Mouse (Mus musculus): ENCODE data around the gene Rbfox2. TPM values are rescaled to one million over a fixed set of nuclear protein-coding genes. Genes with fewer than 3 reads are reported as not detected.
"Not testable (repeated sequence)": the region's sequence is repeated elsewhere in the genome, so short reads cannot be mapped to it uniquely, and the experiment has no call there.

The Rbfox2 gene
- polyA plus RNA-seq, 1 experiment from 2014 or later, result 159 TPM

DNA sequence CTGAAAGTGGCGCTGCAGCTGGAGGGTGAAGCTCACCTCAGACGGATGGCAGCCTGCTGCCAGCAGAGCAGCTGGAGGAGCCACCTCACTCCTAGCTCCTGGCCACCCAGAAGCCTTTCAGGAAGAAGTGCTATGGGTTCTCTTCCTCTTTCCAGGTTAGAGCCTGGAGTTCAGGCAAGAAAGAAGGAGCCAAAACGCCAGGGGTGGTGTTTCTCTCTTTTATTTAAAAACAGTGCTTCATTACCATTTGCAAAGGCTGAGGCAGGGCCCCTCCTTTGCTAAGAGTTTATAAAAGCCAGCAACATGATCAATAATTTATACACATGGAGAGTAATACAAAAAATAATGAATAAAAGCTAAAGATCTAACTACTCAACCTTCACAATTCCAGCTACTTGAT is 228.0 kb downstream of the Rbfox2 start:
- whole genome bisulfite sequencing, result 72% methylated on average over 3 of the region's 3 CpGs
- H3K9ac ChIP-seq, result no peak overlapping the region
- peaks cover 3% of the 10 kb centered on the region; the same call in 1 of the 2 replicates for H3K4me1 ChIP-seq
- H3K4me3 ChIP-seq, result no peak overlapping the region
- no peak for ATAC-seq (ENCODE audit: low FRiP score, low read depth)
- no peak overlapping the region for H3K27ac ChIP-seq
- H3K27me3 ChIP-seq (replicated peaks), result no peaks in the 10 kb centered on the region
- H3K4me2 ChIP-seq (replicated peaks), result no peak overlapping the region
- H3K9me3 ChIP-seq, result no peaks in the 10 kb centered on the region
- peaks cover 72% of the 10 kb centered on the region for H3K36me3 ChIP-seq

DNA sequence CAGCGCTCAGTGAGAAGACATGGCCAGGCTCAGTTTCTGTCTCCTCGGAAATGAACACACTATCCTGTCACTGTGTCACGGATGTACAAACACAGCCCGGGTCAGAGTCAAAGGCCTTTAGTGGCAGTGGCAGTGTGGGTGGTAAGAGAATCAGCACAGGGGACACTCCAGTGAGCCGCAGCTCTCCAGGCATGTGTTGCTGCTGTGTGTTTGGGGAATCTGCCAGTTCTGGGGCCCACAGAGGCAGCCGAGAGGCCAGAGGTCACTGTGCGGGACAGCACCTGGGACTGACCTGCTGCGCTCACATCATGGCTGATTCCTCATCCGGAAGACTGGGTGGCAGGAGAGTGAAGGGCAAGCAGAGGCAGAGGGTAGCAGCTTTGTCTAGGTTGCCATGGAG is 228.9 kb downstream of the Rbfox2 start:
- Histone ChIP-seq H3K27ac (no peak overlapping the region), H3K9me3 (no peaks in the 10 kb centered on the region), H3K4me1 (peaks cover 3% of the 10 kb centered on the region; the same call in 1 of the 2 replicates), H3K4me2 (replicated peaks) (no peak overlapping the region), H3K9ac (no peak overlapping the region), H3K27me3 (replicated peaks) (no peaks in the 10 kb centered on the region), H3K4me3 (no peak overlapping the region), H3K36me3 (peaks cover 66% of the 10 kb centered on the region)
- no peak for ATAC-seq (ENCODE audit: low FRiP score, low read depth)
- 92% methylated on average over 9 of the region's 9 CpGs for WGBS

DNA sequence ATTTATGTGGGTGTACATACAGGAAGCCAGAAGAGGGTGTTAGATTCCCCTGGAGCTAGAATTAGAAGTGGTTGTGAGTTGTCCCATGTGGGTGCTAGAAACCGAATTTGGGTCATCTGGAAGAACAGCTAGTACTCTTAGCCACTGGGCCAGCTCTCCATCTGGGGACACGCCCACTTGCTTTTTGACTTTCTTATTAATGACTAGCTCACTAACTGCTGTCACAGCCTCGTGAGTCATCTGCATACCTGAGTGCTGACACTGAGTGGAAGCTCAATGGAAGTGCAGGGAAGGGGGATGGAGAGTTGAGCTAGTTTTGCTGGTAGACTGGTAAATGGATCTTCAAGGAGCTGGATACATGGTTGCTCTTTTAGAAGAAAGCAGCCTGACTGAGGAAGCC is 230.3 kb downstream of the Rbfox2 start:
- Histone ChIP-seq H3K4me2 (replicated peaks) (no peak overlapping the region), H3K36me3 (peaks cover 53% of the 10 kb centered on the region), H3K9me3 (no peaks in the 10 kb centered on the region), H3K27me3 (replicated peaks) (no peaks in the 10 kb centered on the region), H3K4me3 (no peak overlapping the region), H3K4me1 (peaks cover 3% of the 10 kb centered on the region; the same call in 1 of the 2 replicates), H3K27ac (no peak overlapping the region), H3K9ac (no peak overlapping the region)
- WGBS, result 84% methylated on average over 3 of the region's 3 CpGs
- ATAC-seq (ENCODE audit: low FRiP score, low read depth), result no peak

DNA sequence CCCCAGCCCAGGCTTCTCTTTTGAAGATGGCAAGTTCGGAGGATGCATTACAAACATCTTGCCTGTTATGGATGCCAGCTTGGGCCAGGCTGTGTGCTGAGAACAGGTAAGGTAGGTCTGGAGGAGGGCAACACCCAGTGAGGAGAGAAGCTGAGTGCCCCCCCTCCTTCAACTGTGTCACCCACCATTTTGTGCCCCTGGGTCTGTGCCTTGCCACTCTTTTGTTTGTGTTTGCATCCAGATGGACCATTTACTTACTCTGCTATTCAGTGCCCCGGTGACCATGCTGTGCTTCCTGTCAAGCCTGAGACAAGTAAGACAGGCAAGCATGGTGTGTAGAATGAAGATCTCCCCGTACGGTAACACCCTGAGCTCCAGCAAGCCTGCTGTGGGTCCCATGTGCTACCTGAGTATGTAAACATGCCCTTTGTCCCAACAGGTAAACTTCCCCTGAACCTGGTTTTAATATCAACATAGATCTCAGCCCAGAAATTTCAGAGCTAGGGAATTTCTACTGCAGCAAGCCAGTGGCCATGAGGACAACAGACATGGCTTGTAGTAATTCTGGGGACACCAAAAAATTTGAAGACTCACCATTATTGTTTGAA is 234.1 kb downstream of the Rbfox2 start:
- no peaks in the 10 kb centered on the region for H3K27me3 ChIP-seq (replicated peaks)
- H3K4me3 ChIP-seq, result no peak overlapping the region
- no peak overlapping the region for H3K27ac ChIP-seq
- no peaks in the 10 kb centered on the region for H3K4me1 ChIP-seq
- WGBS, result 78% methylated on average over 4 of the region's 4 CpGs
- H3K9me3 ChIP-seq, result no peaks in the 10 kb centered on the region
- H3K9ac ChIP-seq, result no peak overlapping the region
- peaks cover 19% of the 10 kb centered on the region for H3K36me3 ChIP-seq
- H3K4me2 ChIP-seq (replicated peaks), result no peak overlapping the region
- no peak for ATAC-seq (ENCODE audit: low FRiP score, low read depth)

DNA sequence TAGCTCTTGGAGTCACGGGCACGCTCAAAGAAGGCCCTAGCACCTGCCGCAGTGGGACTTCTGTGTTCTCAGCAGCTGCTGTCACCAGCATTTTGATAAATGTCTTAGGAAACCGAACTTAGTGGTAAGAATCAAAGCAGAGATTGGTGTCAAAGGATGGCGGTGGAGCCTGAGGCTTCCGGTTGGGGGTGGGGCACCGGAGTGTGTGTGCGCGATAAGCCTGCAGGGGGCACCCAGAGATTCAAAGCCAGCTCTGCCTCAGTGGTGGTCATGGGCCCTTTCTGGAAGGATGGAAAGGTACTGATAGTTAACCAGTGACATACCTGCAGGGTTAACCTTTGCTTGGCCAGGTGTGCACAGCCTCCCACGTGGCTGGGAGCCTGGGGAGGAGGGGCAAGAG is 235.3 kb downstream of the Rbfox2 start:
- Histone ChIP-seq H3K27me3 (replicated peaks) (no peaks in the 10 kb centered on the region), H3K9ac (no peak overlapping the region), H3K9me3 (no peaks in the 10 kb centered on the region), H3K4me1 (no peaks in the 10 kb centered on the region), H3K27ac (no peak overlapping the region), H3K36me3 (peaks cover 8% of the 10 kb centered on the region), H3K4me3 (no peak overlapping the region), H3K4me2 (replicated peaks) (peak overlapping the region; percentile 10; the same call in 1 of the 2 replicates)
- 22% methylated on average over 10 of the region's 10 CpGs for WGBS
- no peak for ATAC-seq (ENCODE audit: low FRiP score, low read depth)

DNA sequence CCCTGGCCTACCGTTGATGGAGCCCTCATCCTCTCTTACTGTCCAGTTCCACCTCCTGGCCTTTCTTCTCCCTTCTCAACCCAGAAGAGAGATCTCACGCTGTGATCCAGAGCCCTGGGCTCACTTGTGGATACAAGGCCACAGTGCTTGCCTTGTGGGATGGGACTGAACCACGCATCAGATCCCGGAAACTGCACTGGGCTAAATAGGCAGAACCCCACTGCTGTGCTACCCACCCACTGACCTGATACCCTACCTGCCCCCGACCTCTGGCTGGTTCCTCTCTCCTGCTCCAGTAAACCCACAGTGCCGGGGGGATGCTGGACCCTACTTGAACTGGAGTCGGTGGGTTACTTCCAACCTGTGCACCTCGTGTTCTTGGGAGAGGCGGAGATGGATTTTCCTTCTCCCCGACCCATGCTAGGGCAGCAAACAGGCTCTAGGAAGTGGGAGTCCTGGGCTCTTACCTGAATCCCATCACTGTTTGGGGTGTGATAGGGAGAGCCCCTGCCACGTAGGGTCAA is 236.0 kb downstream of the Rbfox2 start:
- Histone ChIP-seq H3K27ac (no peak overlapping the region), H3K4me3 (no peak overlapping the region), H3K36me3 (peaks cover 2% of the 10 kb centered on the region; the same call in 1 of the 2 replicates), H3K9ac (no peak overlapping the region), H3K9me3 (no peaks in the 10 kb centered on the region), H3K4me1 (no peaks in the 10 kb centered on the region), H3K27me3 (replicated peaks) (no peaks in the 10 kb centered on the region), H3K4me2 (replicated peaks) (no peak overlapping the region)
- 88% methylated on average over 11 of the region's 11 CpGs for WGBS
- ATAC-seq (ENCODE audit: low FRiP score, low read depth), result no peak

DNA sequence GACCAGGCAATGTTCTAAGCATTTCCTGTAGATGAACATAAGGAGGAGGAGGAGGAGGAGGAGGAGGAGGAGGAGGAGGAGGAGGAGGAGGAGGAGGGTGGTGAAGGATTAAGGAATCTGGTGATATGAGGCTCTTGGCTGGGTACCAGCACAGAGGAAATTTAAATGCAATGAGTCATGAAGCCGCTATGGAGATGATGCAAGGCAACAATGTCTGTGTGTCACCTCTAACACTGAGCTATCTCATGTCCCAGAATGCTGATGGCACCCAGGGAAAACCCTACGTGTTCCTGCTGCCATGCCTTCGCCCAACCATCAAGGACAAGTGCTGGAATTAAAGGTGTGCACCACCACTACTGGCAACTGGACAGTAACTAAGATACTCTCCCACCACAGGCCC is 237.8 kb downstream of the Rbfox2 start:
- Histone ChIP-seq H3K4me3 (no peak overlapping the region), H3K36me3 (no peaks in the 10 kb centered on the region), H3K9me3 (no peaks in the 10 kb centered on the region), H3K27ac (no peak overlapping the region), H3K9ac (no peak overlapping the region), H3K4me1 (no peaks in the 10 kb centered on the region), H3K27me3 (replicated peaks) (no peaks in the 10 kb centered on the region), H3K4me2 (replicated peaks) (no peak overlapping the region)
- ATAC-seq (ENCODE audit: low FRiP score, low read depth), result no peak
- WGBS, result 93% methylated on average over 3 of the region's 3 CpGs

DNA sequence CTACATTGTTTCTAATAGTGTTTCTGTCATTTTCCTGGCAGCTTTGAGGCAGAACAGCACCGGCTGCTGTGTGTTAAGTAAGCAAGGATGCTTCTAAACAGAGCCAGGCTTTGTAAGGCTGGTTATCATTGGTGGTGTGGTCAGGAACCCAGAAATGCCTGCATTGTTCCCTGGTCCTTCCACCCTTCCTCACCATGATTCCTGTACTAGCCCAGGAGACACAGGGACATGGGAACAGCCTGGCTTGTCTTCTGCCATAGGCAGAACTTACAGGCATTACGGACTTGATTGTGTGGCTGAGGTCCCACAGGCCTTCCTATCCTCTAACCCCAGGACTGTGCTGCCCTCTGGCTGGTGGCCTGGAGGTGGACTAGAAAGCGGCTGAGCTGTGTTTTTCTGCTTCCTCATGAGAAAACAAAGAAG is 238.4 kb downstream of the Rbfox2 start:
- H3K9ac ChIP-seq, result no peak overlapping the region
- ATAC-seq (ENCODE audit: low FRiP score, low read depth), result no peak
- no peaks in the 10 kb centered on the region for H3K4me1 ChIP-seq
- no peak overlapping the region for H3K4me3 ChIP-seq
- WGBS, result 73% methylated on average over 3 of the region's 3 CpGs
- no peak overlapping the region for H3K27ac ChIP-seq
- no peaks in the 10 kb centered on the region for H3K36me3 ChIP-seq
- no peaks in the 10 kb centered on the region for H3K9me3 ChIP-seq
- no peaks in the 10 kb centered on the region for H3K27me3 ChIP-seq (replicated peaks)
- H3K4me2 ChIP-seq (replicated peaks), result no peak overlapping the region

DNA sequence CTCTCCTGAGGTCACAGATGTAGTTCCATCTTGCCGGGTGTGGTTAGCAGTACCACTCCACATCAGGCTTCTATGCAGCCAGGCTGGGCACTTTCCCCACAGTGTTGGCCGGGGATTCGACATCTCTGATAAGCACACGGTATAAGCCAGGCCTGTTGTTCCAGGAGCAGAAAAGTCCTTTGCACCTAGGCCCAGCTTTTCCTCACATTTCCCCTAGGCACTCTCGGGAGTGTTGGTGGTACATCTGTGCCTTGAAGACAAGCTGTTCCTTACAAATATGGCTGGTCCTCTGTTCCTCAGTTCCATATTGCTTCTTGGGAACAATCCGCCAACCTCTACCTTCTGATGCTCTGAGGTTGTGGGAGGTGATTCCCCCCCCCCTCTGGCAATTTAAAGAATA is 240.6 kb downstream of the Rbfox2 start:
- no peaks in the 10 kb centered on the region for H3K4me1 ChIP-seq
- H3K27me3 ChIP-seq (replicated peaks), result no peaks in the 10 kb centered on the region
- H3K9me3 ChIP-seq, result no peaks in the 10 kb centered on the region
- H3K4me2 ChIP-seq (replicated peaks), result no peak overlapping the region
- no peak overlapping the region for H3K4me3 ChIP-seq
- H3K9ac ChIP-seq, result no peak overlapping the region
- H3K36me3 ChIP-seq, result no peaks in the 10 kb centered on the region
- H3K27ac ChIP-seq, result no peak overlapping the region
- ATAC-seq (ENCODE audit: low FRiP score, low read depth), result no peak
- WGBS, result 89% methylated on average over 6 of the region's 6 CpGs

DNA sequence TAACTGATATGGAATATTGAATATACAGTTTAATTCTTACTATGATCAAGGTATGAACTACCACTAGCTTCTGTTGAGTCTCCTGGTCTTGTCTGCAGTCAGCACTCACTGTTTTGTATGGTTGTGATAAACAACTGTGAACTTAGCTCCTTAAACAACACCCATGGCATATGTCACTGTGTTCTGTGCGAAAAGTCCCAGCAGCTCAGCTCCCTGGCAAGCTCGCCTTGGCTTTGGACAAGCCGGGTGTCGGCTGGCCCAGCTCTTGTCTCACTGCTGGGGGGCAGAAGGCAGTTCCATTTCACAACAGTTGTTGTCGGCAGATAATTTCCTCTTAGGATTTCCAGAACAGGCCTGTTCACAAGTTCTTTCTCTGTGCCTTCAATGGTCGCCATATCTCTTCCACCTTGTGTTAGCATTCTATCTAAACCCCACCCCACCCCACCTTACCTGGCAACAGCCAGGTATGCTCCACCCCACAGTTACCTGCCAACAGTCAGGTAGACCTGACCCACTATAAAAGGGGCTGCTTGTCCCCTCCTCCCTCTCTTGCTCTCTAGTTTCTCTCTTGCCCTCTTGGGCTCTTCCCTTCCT is 241.4 kb downstream of the Rbfox2 start:
- no peaks in the 10 kb centered on the region for H3K9me3 ChIP-seq
- H3K36me3 ChIP-seq, result no peaks in the 10 kb centered on the region
- H3K4me2 ChIP-seq (replicated peaks), result no peak overlapping the region
- H3K4me1 ChIP-seq, result no peaks in the 10 kb centered on the region
- H3K27ac ChIP-seq, result no peak overlapping the region
- no peaks in the 10 kb centered on the region for H3K27me3 ChIP-seq (replicated peaks)
- no peak for ATAC-seq (ENCODE audit: low FRiP score, low read depth)
- 90% methylated on average over 6 of the region's 6 CpGs for WGBS
- no peak overlapping the region for H3K9ac ChIP-seq
- no peak overlapping the region for H3K4me3 ChIP-seq

DNA sequence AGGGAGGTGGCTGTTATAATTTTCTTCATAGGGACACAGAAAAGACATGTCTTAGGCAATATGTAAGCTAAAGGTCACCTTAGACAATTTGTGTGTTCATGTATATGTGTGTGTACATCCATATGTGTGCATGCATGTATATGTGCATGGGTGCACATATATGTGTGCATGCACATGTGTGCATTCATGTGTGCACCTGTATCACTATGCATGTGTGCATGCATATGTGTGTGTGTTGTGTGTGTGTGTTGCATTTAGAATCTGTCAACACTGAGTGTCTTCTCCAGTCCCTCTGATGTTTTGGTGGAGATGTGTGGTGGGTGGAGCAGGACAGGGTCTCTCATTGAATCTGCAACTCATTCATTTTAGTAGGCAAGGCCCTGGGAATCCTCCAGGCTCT is 244.1 kb downstream of the Rbfox2 start:
- Histone ChIP-seq H3K4me3 (no peak overlapping the region), H3K9me3 (no peaks in the 10 kb centered on the region), H3K36me3 (no peaks in the 10 kb centered on the region), H3K4me2 (replicated peaks) (no peak overlapping the region), H3K27me3 (replicated peaks) (no peaks in the 10 kb centered on the region), H3K9ac (no peak overlapping the region), H3K4me1 (no peaks in the 10 kb centered on the region), H3K27ac (no peak overlapping the region)
- no peak for ATAC-seq (ENCODE audit: low FRiP score, low read depth)

DNA sequence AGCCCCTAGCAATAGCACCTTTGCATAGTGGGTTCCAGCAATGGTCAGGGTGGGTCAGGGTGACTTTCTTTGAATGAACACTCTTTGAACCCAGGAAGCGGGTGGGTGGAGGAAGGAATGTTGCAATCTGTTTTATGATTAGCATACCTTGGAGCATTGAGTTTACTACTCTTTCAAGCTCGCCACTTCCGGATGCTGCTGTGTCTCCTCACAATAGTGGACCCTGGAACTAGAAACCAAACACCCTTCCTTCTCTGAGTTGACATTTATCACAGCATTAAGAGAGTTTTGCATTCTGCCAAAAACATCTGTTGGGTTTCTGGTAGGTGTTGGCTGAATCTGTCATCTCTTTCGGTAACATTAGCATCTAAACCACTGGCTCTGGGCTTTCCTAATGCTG is 247.4 kb downstream of the Rbfox2 start:
- 94% methylated on average over 4 of the region's 4 CpGs for WGBS
- not testable (repeated sequence) for H3K27me3 ChIP-seq (replicated peaks); H3K4me2 ChIP-seq (replicated peaks); ATAC-seq (ENCODE audit: low FRiP score, low read depth); H3K27ac ChIP-seq; H3K9me3 ChIP-seq; H3K36me3 ChIP-seq; H3K9ac ChIP-seq; H3K4me3 ChIP-seq
- peaks cover 10% of the 10 kb centered on the region for H3K4me1 ChIP-seq

DNA sequence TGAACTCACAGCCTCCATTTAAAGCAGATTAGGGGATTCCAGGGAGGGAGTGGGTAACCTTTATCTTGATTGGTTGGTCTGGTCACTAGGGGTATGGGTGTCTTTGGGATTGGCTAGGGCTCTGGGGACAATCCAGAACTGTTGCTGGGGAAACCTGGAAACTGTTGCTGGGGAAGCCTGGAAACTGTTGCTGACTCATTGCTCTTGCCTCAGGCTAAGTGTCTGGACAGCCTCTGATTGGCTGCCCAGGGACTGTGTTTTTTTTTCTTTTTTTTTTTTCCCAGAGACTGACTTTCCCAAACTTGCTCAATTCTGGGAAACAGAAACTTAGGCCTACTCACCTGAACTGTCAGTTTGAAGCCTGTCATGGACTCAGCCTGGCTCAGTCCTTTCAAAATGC is 248.2 kb downstream of the Rbfox2 start:
- no peak overlapping the region for H3K27ac ChIP-seq
- no peak overlapping the region for H3K4me3 ChIP-seq
- peaks cover 10% of the 10 kb centered on the region for H3K4me1 ChIP-seq
- H3K9me3 ChIP-seq, result no peaks in the 10 kb centered on the region
- H3K27me3 ChIP-seq (replicated peaks), result no peaks in the 10 kb centered on the region
- ATAC-seq (ENCODE audit: low FRiP score, low read depth), result no peak
- H3K9ac ChIP-seq, result no peak overlapping the region
- H3K36me3 ChIP-seq, result no peaks in the 10 kb centered on the region
- no peak overlapping the region for H3K4me2 ChIP-seq (replicated peaks)

All from neural tube, embryonic 12.5 days (tissue).